Mouse (Mus musculus): ENCODE measurements around the gene Mucl1.
"Not testable (repeated sequence)": the region's sequence is repeated elsewhere in the genome, so short reads cannot be mapped to it uniquely, and the experiment has no call there.

The Mucl1 gene

GRCm38 (mm10) chr15:103755369-103755768 lies at the start of gene Mucl1:
Gene Mucl1, minus strand, starts transcription at chr15:103755469.
- no peak for DNase-seq

- peak; percentile 44 to 63 for DNase-seq
Observed at GRCm38 (mm10) chr15:103766836-103767235, 11.6 kb upstream of the Mucl1 start.

- DNase-seq: not testable (repeated sequence)
Observed at GRCm38 (mm10) chr15:103716861-103717260, 38.4 kb downstream of the Mucl1 start.
